Mouse (Mus musculus) CH12.LX (cell line): ENCODE measurements around the gene Lrrc46. TPM values are rescaled to one million over a fixed set of nuclear protein-coding genes. Genes with fewer than 3 reads are reported as not detected.

Experiments used
- DNase-seq: peaks from one replicate; pipeline ENCODE4 v3.0.0-alpha.2; 2013; ENCODE audit errors: extremely low read depth
- H3K27ac ChIP-seq: 2 replicates; pipeline ENCODE4 v1.5.1; 2012; ENCODE audit warnings: low read depth, mild to moderate bottlenecking, control low read depth, moderate library complexity; ENCODE audit not compliant: insufficient read depth
- H3K27me3 ChIP-seq: replicated peaks from 2 replicates; pipeline ENCODE3; 2012; ENCODE audit warnings: inconsistent platforms
- H3K36me3 ChIP-seq, 2 experiments: replicated peaks in 1 of 2; 2 replicates each; pipeline versions ENCODE3 to v1.6.1; 2012; ENCODE audit warnings: inconsistent platforms in 1 of 2, low read length in 1 of 2, mild to moderate bottlenecking in 1 of 2, mixed read lengths in 1 of 2, moderate library complexity in 1 of 2; ENCODE audit not compliant: control insufficient read depth in 1 of 2, insufficient read depth in 1 of 2
- H3K4me1 ChIP-seq, 2 experiments: 2 replicates each; pipeline ENCODE4 v1.6.1; 2012; ENCODE audit warnings: inconsistent platforms in 1 of 2, moderate library complexity in 1 of 2; ENCODE audit not compliant: insufficient read depth in 2 of 2, control insufficient read depth in 1 of 2
- H3K4me2 ChIP-seq: 2 replicates; pipeline ENCODE4 v1.6.1; 2012; ENCODE audit warnings: low read depth, mild to moderate bottlenecking, control low read depth; ENCODE audit not compliant: poor library complexity, insufficient read depth, severe bottlenecking
- H3K4me3 ChIP-seq, 3 experiments: fragments of 150-350 bp in 1 of 3; sonication (generic) in 1 of 3; replicated peaks in 1 of 3; 2 replicates each; pipeline versions ENCODE3 to v1.5.1; 2011 to 2012; ENCODE audit warnings: low read depth in 2 of 3, low read length in 2 of 3, mild to moderate bottlenecking in 2 of 3, moderate library complexity in 2 of 3, control low read depth in 1 of 3, improper control_type of control experiment in 1 of 3, inconsistent platforms in 1 of 3, mixed read lengths in 1 of 3; ENCODE audit not compliant: poor library complexity in 1 of 3
- H3K79me2 ChIP-seq: replicated peaks from 2 replicates; pipeline ENCODE4 v1.6.1; 2012; ENCODE audit warnings: mild to moderate bottlenecking, moderate library complexity; ENCODE audit not compliant: control insufficient read depth, poor library complexity, insufficient read depth, severe bottlenecking; ENCODE audit errors: extremely low read depth
- H3K9ac ChIP-seq: 2 replicates; pipeline ENCODE4 v1.6.1; 2012; ENCODE audit warnings: low read depth, mild to moderate bottlenecking, control low read depth, moderate library complexity; ENCODE audit not compliant: insufficient read depth
- H3K9me3 ChIP-seq: replicated peaks from 2 replicates; pipeline ENCODE3; 2012; ENCODE audit warnings: low read length, inconsistent platforms, mixed read lengths
- CHD1 ChIP-seq: IDR thresholded peaks from 2 replicates; pipeline ENCODE4 v1.6.1; 2012; ENCODE audit warnings: low read depth, low read length, improper control_type of control experiment, inconsistent platforms
- CHD2 ChIP-seq: IDR thresholded peaks from 2 replicates; pipeline ENCODE4 v1.6.1; 2011; ENCODE audit warnings: low read length, improper control_type of control experiment
- ELF1 ChIP-seq: IDR thresholded peaks from 2 replicates; pipeline ENCODE4 v1.6.1; 2014; ENCODE audit warnings: low read depth, mild to moderate bottlenecking, inconsistent platforms, low read length, improper control_type of control experiment
- ETS1 ChIP-seq: conservative IDR thresholded peaks from 2 replicates; pipeline ENCODE4 v1.6.1; 2012; ENCODE audit warnings: low read depth, mild to moderate bottlenecking, inconsistent platforms, low read length, improper control_type of control experiment, moderate library complexity
- JUN ChIP-seq: IDR thresholded peaks from 2 replicates; pipeline ENCODE4 v1.6.1; 2011; ENCODE audit warnings: low read depth, mild to moderate bottlenecking, low read length, improper control_type of control experiment, moderate library complexity; ENCODE audit not compliant: insufficient read depth
- MAX ChIP-seq: IDR thresholded peaks from 2 replicates; pipeline ENCODE4 v1.6.1; 2011; ENCODE audit warnings: low read length, improper control_type of control experiment
- MEF2A ChIP-seq: IDR thresholded peaks from 2 replicates; pipeline ENCODE4 v1.6.1; 2014; ENCODE audit warnings: low read depth, mild to moderate bottlenecking, inconsistent platforms, low read length, improper control_type of control experiment, borderline replicate concordance
- PAX5 ChIP-seq: IDR thresholded peaks from 2 replicates; pipeline ENCODE4 v1.6.1; 2012; ENCODE audit warnings: low read length, inconsistent platforms, mixed read lengths
- RCOR1 ChIP-seq: conservative IDR thresholded peaks from 2 replicates; pipeline ENCODE4 v1.6.1; 2012; ENCODE audit warnings: low read depth, mild to moderate bottlenecking, inconsistent platforms, low read length, improper control_type of control experiment
- SMC3 ChIP-seq: IDR thresholded peaks from 2 replicates; pipeline ENCODE4 v1.6.1; 2011; ENCODE audit warnings: low read depth, low read length, improper control_type of control experiment
- ZMIZ1 ChIP-seq: IDR thresholded peaks from 2 replicates; pipeline ENCODE4 v1.6.1; 2012; ENCODE audit warnings: low read depth, mild to moderate bottlenecking, inconsistent platforms, low read length, improper control_type of control experiment
- dilution Hi-C: fragments of 300-500 bp; cut with MboI; formaldehyde crosslinking; loops from 2 replicates; pipeline ENCODE4 v1.14.3; 2020; ENCODE audit warnings: low sequenced_read_pairs; ENCODE audit not compliant: extremely low pct_unique_long_range_greater_than_20kb, extremely low pct_ligation_motif_present
- in situ Hi-C: fragments of 300-500 bp; cut with MboI; formaldehyde crosslinking; loops from 3 replicates; pipeline ENCODE4 v1.14.3; 2019; ENCODE audit warnings: low sequenced_read_pairs, low pct_ligation_motif_present, low pct_unique_long_range_greater_than_20kb, mixed read lengths
- polyA plus RNA-seq: library from polyadenylated mRNA; unstranded; fragments of >175 nt; gene quantifications from 2 replicates; pipeline ENCODE4 v1.2.1, GENCODE M21; 2012; ENCODE audit warnings: low read depth; ENCODE audit not compliant: insufficient read length
- total RNA-seq, 2 experiments: library from RNA; depleted of rRNA; stranded (reverse); fragments of 300-350 nt in 1 of 2; fragments of >200 nt in 1 of 2; gene quantifications; 2 replicates each; pipeline ENCODE4 v1.2.3; 2012 to 2014

Gene Lrrc46
- total and polyA plus RNA-seq, 3 experiments = 0.38 to 0.91 TPM; not detected in 1

DNA sequence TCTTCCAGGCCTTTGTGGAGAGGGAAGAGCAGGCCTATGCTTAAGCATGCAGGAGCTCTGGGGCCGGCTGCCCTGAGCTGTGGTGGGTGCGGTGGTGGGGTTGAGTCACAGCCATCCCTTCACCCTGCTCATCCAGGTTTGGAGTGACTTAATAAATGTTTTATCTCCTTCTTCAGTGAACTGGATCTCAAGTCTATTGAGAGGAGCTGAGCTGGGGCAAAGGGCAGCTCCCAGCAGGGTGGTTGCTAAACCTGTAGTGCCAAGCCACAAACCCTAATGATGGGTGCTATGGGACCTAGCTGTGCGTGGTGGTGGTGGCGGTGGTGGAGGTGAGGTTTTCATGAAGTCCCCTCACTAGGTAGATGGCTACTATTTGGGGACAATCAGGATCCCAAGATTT lies 7.4 kb downstream of the Lrrc46 start:
- dilution Hi-C loops = no loop called here
- in situ Hi-C loops = no loop called here

DNA sequence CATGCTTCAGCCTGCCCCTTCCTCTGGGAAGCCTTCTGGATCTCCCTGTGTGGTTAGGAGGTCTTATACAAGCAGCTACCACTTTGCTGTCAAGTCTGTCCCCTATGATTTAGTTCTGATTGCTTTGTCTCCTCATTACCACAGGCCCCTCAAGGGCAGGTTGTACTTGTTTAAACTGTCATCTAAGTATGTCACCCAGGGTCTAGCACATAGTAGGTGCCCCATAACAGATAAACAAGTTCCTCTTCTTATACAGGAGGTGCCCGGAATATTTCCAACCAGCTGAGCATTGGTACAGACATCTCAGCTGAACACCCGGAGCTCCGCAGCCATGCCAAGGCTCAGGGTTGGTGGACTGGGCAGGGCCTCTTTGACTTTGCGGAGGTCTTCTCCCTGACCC lies 8.7 kb downstream of the Lrrc46 start:
- no peak for TF ChIP-seq PAX5
- TF ChIP-seq JUN = no peak
- no peak for TF ChIP-seq MAX
- no peak for TF ChIP-seq RCOR1
- TF ChIP-seq CHD2 = no peak
- Histone ChIP-seq H3K27ac (no peak overlapping the region), H3K4me1 (peaks cover 3 to 18% of the 10 kb centered on the region in 2 experiments; a peak in 2 of 4 replicates), H3K9me3 (no peaks in the 10 kb centered on the region), H3K9ac (no peak overlapping the region), H3K4me2 (no peak overlapping the region), H3K36me3 (peaks cover 19 to 58% of the 10 kb centered on the region in 2 experiments), H3K27me3 (no peaks in the 10 kb centered on the region), H3K79me2 (no peaks in the 10 kb centered on the region), H3K4me3 (no peak overlapping the region)
- DNase-seq = no peak
- in situ Hi-C loops (no loop called here), dilution Hi-C loops (no loop called here)

More for the DNA sequence above, 7.4 kb downstream of the Lrrc46 start:
- H3K4me2 ChIP-seq = no peak overlapping the region
- H3K36me3 ChIP-seq = peaks cover 19 to 55% of the 10 kb centered on the region in 2 experiments
- no peak overlapping the region for H3K27ac ChIP-seq
- DNase-seq = no peak
- no peaks in the 10 kb centered on the region for H3K9me3 ChIP-seq
- no peaks in the 10 kb centered on the region for H3K79me2 ChIP-seq
- H3K9ac ChIP-seq = no peak overlapping the region
- H3K4me3 ChIP-seq = no peak overlapping the region
- H3K4me1 ChIP-seq = peaks cover 3 to 18% of the 10 kb centered on the region in 2 experiments; a peak in 2 of 4 replicates
- no peaks in the 10 kb centered on the region for H3K27me3 ChIP-seq
- TF ChIP-seq SMC3 (no peak), ZMIZ1 (no peak), CHD1 (no peak), MEF2A (no peak), ELF1 (no peak), ETS1 (no peak)

DNA sequence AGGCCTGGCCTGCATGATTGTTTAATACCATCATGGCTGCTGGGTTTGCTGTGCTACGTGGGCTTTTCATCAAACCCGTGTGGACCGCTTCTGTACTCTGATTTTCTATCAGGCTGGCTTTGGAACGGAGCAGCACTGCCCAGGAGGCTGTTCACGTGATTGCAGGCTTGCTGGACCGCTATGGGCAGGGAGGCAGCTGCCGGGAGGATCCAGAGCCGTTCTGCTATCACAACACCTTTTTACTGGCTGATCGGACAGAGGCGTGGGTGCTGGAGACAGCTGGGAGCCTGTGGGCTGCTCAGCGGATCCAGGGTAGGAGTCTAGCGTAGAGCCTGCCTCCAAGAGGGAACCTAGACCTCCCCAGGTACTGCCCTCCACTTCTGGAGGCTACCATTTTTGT lies 9.2 kb downstream of the Lrrc46 start:
- H3K9me3 ChIP-seq = no peaks in the 10 kb centered on the region
- no peak overlapping the region for H3K4me2 ChIP-seq
- TF ChIP-seq PAX5 = no peak
- no peak overlapping the region for H3K27ac ChIP-seq
- dilution Hi-C loops = no loop called here
- no peaks in the 10 kb centered on the region for H3K79me2 ChIP-seq
- H3K9ac ChIP-seq = no peak overlapping the region
- peaks cover 19 to 57% of the 10 kb centered on the region in 2 experiments for H3K36me3 ChIP-seq
- no peak overlapping the region for H3K4me3 ChIP-seq
- in situ Hi-C loops = no loop called here
- H3K27me3 ChIP-seq = no peaks in the 10 kb centered on the region
- H3K4me1 ChIP-seq = peaks cover 3 to 18% of the 10 kb centered on the region in 2 experiments; a peak in 2 of 4 replicates
- DNase-seq = no peak
